Mouse (Mus musculus) heart, adult 8-10 months (tissue): Measurements from ENCODE around the gene Borcs5. TPM values are rescaled to one million over a fixed set of nuclear protein-coding genes. Genes with fewer than 3 reads are reported as not detected.

Source experiments
- DNase-seq: peaks from one replicate; pipeline ENCODE4 v3.0.0; 2022; ENCODE audit warnings: low spot score
- total RNA-seq, 4 experiments: library from RNA; stranded (reverse); gene quantifications; 2 replicates each; pipeline ENCODE4 v1.2.4; 2022

Borcs5 gene
- total RNA-seq = 10 to 100 TPM; 10.3 to 12.6 (median 11.5) TPM

GRCm38 (mm10) chr6:134639210-134639609 is at the start of gene Borcs5:
Gene Borcs5, plus strand, starts transcription at chr6:134639510.
- no peak for DNase-seq

GRCm38 (mm10) chr6:134591614-134592013 is 47.7 kb upstream of the Borcs5 start:
- DNase-seq = no peak

GRCm38 (mm10) chr6:134594569-134595442 is 44.5 kb upstream of the Borcs5 start:
- peak; percentile 80 for DNase-seq

GRCm38 (mm10) chr6:134597651-134598229 is 41.6 kb upstream of the Borcs5 start:
- DNase-seq = no peak

- DNase-seq = no peak
Observed at GRCm38 (mm10) chr6:134599239-134599638, 40.1 kb upstream of the Borcs5 start.

GRCm38 (mm10) chr6:134601130-134601529 is 38.2 kb upstream of the Borcs5 start:
- no peak for DNase-seq

GRCm38 (mm10) chr6:134601766-134602165 is 37.5 kb upstream of the Borcs5 start:
- DNase-seq = no peak

- DNase-seq = no peak
Observed at GRCm38 (mm10) chr6:134602371-134603003, 36.8 kb upstream of the Borcs5 start.

- no peak for DNase-seq
Observed at GRCm38 (mm10) chr6:134605196-134605595, 34.1 kb upstream of the Borcs5 start.

GRCm38 (mm10) chr6:134606540-134606939 is 32.8 kb upstream of the Borcs5 start:
- DNase-seq = no peak

- DNase-seq = peak; percentile 55
Observed at GRCm38 (mm10) chr6:134606949-134607746, 32.2 kb upstream of the Borcs5 start.

- DNase-seq = no peak
Observed at GRCm38 (mm10) chr6:134610380-134610779, 28.9 kb upstream of the Borcs5 start.

- DNase-seq = no peak
Observed at GRCm38 (mm10) chr6:134611896-134612295, 27.4 kb upstream of the Borcs5 start.

- no peak for DNase-seq
Observed at GRCm38 (mm10) chr6:134614322-134614721, 25.0 kb upstream of the Borcs5 start.

GRCm38 (mm10) chr6:134614723-134615648 is 24.3 kb upstream of the Borcs5 start:
- peak; percentile 91 for DNase-seq

- DNase-seq = no peak
Observed at GRCm38 (mm10) chr6:134617589-134617988, 21.7 kb upstream of the Borcs5 start.

- no peak for DNase-seq
Observed at GRCm38 (mm10) chr6:134620129-134620528, 19.2 kb upstream of the Borcs5 start.

GRCm38 (mm10) chr6:134620846-134621551 is 18.3 kb upstream of the Borcs5 start:
- DNase-seq = no peak

GRCm38 (mm10) chr6:134621552-134621949 is 17.8 kb upstream of the Borcs5 start:
- DNase-seq = no peak

GRCm38 (mm10) chr6:134625431-134625830 is 13.9 kb upstream of the Borcs5 start:
- DNase-seq = no peak
